Mouse (Mus musculus): ENCODE measurements around the gene Bcl2l14. TPM values are rescaled to one million over a fixed set of nuclear protein-coding genes. Genes with fewer than 3 reads are reported as not detected.

Gene Bcl2l14
- total RNA-seq, 2 experiments from 2014 or later = not detected

DNA sequence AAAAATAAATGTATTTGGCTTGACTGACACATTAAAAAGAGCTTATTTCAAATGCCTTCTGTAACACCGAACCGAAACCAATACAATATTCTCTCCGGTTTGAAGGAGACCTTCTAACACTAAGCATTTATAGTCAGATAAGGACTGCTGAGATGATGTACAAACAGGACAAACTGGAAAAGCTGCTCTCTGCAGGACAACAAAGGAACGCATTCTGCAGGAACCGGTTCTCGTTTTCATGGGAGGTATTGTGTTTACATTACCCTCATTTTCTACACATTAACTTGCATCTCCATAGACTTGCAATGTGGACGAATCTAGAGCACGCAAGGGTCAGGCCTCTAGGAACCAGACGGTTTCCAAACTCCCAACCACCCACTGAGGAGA is 7.6 kb downstream of the Bcl2l14 start:
- DNase-seq = no peak

DNA sequence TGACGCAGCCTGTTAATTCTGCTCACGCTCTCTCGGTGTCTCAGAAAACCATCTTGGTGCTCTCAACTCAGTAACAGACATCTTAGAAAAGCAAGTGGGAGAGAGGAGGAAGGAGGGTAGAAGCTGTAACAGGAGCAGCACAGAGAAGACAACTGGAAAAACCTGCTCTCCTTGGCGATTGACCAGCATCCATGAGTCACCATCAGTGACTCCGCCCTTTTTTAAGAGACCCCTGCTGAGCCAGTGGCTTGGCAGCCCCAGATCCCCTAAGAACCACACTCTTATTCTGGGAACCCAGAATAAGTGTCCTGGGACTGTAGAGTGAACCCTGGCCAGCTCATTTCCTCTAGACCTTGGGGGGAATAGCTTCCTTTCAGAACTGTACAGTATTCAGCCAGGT is 11.1 kb downstream of the Bcl2l14 start:
- no peak for DNase-seq

DNA sequence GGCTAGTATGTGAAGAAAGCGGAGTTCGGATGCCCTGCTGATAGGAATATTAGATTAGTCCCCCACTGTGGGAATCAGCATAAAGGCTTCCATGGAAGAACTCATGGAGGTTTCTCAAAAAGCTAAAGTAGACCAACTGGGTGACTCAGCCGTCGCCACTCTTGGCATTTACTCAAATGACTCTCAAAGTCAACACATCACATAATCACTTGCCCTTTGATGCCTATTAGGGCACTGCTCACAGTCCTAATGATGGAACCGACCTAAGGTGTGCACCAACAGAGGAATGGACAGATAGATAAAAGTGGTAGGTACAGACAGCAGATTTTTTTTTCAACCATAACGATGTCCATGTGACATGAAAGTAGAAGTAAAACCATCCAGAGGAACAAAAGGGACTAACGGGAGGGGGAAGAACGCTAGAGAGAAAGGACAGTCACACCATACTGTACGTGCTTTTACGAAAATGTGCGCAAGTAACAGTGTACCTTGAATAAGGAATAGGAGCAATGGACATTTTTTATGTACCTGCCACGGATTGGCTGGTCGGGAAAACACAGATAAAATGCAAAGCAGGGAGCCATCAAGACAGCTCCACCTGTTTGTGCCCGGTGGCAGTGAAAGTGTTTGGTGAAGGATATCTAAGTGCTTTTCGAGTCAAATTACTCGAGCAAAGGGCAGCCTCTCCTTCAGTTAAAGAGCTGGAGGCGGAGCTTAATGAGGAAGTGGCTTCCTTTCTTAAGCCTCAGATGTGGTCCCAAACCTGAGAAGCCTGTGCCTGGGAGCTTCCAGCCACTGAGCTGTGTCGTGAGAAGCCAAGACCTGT is 17.8 kb downstream of the Bcl2l14 start:
- no peak for DNase-seq

DNA sequence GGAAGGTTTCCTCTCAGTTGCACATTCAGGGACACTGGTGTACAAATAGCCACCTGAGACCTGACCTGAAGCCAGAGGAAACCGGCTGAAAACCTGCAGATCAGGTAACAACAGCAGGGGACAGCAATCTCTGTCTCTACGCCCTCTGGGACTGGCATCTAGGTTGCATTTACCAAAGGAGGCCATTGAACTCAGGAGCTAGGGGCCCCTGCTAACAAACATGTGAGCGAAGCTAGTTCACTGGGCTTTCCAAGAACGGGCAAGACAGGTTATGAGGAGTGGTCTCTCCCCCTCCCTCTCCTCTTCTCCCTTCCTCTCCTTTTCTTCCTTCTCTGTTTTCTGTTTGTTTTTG is 18.4 kb downstream of the Bcl2l14 start:
- no peak for DNase-seq

DNA sequence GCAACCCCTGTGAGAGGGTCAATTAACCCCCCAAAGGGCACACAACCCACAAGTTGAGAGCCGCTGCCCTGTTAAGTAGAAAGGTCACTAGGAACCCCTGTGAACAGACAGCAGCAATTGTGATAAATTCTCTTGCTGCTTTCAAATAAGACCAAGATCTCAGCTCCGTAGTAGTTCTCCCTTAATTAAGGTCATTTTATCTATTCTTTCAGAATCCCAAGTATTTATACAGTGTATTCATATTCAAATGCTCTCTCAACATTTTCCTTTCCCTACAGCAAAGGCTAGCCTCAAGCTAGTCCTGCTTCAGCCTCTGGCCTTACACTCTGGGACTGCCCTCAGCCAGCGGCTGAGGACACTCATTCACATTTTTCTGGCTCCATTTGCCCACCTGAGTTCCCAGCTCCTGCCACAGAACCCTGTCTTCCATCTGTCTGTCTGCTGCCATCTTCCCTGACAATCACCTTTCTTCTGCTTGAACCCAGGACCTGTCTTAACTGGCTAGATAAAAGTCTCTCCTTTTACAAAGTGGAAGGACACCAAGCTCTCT is 20.5 kb downstream of the Bcl2l14 start:
- DNase-seq = no peak

DNA sequence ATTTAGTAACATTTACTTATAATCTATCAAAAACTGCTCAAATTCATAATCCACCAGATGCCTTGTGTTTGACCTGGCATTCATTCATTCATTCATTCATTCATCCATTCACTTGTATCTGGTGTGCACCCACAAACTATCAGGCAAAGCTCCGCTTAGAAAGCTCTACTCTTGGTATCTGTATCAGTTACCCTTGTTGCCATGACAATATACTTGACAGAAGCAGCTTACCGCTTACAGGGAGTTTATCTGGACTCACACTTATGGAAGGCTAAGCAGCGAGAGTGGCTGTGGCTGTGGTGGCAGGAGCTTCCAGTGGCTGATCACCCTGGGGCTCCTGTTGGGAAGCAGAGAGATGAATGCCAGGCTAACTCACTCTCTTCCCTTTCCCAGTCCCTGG is 21.8 kb downstream of the Bcl2l14 start:
- no peak for DNase-seq

DNA sequence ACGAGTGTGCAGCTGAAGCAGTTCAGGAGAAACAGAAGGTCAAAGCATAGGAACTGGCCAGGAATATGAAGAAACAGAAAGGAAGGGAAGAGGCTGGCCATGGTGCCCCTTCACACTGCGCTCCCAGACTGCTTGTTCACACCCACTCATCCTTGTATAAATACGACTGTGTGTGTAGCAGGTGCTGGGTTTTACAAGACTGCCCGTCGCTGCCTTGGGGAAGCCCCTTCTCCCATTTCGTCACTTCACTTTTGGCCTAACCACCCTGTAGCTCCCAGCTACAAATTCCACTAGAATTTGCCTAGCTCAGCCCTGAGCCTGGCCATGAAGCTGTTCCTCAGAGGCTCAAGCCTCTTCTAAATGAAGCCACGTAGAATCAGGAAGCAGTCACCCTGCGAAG is 24.3 kb downstream of the Bcl2l14 start:
- DNase-seq = no peak

DNA sequence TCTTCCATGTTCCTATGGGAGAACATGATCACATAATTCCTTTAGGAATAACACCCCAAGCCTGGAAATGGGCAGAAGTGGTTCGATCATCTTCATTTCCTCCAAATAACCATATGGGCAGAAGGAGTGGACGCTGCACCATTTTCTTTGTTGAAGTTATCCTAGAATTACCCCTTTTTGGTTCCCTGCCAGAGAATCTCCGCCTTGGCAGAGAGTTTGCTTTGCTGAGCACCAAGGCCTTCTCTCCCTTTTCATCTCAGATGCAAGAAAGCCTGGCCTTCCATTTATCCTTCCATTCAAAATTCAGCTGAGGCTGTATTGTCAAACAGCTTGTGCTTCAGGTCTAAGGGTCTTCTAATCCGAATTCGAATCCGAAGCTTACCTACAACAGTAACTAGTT is 25.8 kb downstream of the Bcl2l14 start:
- no peak for DNase-seq

DNA sequence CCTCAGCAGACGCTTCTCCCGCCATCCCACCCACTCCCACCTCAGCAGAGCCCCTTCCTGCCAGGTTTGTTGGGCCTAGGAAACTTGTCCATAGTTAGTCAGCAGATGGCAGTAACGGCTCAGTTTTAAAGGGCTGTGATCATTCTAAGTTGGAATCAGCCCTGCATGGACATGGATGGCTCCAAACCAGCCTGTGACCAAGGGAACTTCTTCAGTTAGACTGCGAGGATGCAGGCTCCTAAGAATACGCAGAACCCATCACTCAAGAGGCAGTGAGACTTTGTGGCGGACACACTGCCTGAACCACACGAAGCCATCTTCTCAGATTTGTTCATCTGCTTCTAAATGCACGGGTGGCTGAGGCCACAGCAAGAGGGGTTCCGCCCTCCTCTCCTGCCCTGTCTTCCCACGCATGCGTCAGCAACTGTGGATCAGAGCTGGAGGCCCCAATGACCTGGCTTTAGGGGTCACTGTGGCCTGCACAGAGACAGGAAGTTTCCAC is 29.1 kb downstream of the Bcl2l14 start:
- peak; percentile 78 for DNase-seq

DNA sequence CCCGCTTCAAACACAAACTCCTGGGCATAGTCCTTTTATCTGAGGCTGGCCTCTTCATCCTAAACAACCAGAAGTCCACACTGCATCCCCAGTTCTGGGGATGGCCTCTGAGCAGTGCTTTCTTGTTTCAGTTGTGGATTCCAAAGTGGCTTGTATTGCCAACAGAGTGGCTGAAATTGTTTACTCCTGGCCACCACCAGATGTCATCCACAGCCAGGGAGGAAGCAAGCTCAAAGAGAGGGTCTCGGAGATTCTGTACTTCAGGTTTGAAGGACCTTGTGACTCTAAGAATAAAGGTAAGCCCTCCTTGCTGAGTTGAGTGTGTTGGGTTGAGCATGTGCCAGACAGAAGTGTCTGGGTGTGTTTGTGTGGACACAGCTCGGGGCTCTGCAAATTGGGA is 31.0 kb downstream of the Bcl2l14 start:
- no peak for DNase-seq

DNA sequence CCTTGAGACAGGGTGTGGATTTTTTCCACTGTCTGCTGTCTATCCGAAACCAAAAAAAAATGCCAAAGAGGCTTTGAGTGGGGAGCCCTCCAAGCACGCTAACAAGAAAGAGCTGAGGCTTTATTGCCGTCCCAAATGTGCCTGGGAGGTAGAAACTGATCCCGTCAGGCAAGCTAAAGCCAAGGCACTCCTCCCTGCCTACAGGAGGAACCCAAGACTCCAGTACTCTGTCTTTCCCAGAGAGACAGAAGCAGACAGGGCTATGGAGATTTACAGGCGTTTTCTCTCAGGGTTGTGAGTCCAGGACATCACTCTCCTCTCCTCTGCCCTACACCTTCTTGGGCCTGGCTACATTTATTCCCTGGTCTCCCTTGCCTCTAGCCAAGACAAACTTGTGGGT is 32.3 kb downstream of the Bcl2l14 start:
- DNase-seq = no peak

DNA sequence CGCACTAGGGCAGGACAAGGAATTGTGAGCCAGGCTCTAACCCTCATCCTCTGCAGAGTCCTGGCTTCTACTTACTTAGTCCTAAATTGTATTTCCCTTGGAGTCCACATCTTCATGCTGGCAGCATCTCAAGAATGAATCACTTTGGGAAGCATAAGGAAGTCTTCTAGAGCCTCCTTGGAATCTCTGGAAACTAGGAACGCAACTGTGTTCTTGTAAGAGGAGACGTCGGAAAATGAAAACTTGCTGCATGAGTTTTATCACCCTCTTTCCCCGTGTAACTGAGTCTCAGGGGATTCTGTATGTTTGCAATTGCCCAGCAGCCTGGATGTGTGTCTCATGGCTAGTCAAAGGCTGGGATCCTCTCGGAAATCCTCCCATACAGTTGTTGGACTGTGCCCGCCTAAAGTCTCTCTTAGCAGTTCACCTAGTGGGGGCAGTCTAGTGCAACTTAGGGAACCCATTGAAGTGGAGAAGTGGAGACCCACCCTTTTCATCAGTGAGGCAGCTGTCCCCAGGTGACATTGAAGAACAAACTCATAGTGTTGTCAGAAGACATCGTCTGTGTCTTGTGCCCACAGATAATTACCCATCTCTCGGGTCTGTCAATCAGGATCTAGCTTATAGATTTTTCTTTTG is 34.2 kb downstream of the Bcl2l14 start:
- peak; percentile 26 for DNase-seq

DNA sequence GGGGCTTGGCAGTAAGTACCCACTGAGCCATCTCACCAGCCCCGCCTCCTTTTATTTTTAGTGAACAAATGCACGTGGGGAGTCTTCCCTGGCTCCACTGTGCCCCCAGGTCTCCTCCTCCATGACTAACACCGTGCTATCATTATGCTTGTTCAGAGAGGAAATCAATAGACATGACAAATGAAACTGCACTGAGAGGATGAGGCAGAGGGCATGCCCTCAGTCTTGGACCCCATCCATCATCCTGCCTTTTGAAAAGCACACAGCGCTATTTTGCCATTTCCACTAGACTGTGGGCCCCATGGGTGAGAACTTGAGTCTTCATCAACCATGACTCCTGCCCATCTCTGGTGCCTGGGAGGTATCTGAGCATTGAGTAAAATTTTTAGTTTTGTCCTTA is 35.5 kb downstream of the Bcl2l14 start:
- no peak for DNase-seq

DNA sequence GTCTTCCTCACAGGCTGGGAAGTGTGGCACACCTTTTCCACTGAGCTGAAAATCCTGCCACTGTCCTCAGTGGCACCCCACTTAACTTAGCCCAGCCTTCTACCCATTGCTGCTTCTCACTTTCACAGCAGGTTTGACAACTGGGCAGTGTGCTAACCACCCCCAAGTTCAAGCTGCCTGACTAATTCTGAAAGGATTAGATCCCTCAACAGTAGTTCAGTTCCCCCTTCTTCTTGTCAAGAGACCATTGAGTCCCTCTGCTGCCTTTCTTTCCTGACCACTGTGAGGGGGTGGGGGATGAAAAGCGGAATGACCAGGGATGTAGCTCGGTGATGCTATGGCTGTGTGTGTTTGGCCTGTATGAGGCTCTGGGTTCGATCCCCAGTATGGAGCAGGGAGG is 37.2 kb downstream of the Bcl2l14 start:
- DNase-seq = no peak

DNA sequence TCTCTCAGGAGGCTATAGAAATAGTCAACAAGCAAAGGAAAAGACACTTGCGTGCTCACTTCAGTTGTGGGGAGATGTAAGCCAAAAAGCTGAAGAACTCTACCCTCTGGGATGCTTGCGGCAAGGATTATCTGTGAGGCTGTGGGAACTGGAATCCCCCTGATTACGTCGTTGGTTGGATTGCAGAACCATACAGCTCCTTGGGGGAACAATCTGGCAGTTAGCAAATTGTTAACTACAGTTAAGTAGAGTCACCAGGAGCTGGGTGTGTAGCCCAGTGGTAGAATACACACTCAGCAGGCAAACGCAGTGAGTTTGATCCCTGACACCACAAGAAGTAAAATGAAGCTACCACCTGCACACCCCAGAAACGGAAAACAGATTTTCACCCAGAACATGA is 37.9 kb downstream of the Bcl2l14 start:
- DNase-seq = peak; percentile 25

DNA sequence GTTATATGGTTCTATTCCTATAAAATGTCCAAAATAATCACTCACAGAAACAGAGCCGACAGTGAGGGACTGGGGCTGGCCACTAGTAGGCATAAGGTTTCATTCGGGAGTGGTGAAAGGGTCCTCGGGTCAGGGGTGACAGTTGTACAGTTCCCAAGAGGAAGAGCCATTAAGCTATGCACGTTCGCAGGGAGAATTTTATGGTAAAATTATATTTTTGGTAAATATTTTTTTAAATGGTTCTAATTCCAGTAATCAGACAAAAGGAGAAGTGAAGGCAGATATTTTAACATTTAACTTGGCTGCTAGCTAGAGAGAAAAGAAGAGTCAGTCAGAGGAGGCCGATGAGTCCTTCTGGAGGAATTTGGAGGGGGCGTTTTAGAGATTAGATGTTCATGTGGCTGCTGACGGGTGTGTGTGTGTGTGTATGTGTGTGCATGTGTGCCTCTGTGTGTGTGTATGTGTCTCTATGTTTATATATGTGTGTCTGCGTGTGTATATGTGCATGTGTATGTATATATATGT is 38.8 kb downstream of the Bcl2l14 start:
- DNase-seq = no peak

DNA sequence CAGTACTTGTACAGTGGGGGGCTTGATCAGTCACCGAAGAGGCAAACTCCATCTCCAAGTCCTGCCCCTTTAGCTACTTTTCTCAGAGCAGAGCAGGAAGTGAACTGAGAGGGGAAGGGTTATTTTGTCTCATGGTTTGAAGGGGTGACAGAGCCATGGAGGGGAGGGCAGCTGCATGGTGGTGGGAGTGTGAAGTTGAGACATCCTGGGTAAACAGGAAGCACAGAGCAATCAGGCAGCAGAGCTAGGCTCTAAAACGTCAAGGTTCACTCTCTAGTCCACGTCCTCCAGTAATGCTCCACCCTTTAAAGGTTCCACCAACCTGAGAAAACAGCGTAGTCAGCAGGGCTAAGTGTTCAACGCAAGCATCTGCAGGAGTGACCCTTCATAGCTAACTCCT is 40.8 kb downstream of the Bcl2l14 start:
- no peak for DNase-seq

DNA sequence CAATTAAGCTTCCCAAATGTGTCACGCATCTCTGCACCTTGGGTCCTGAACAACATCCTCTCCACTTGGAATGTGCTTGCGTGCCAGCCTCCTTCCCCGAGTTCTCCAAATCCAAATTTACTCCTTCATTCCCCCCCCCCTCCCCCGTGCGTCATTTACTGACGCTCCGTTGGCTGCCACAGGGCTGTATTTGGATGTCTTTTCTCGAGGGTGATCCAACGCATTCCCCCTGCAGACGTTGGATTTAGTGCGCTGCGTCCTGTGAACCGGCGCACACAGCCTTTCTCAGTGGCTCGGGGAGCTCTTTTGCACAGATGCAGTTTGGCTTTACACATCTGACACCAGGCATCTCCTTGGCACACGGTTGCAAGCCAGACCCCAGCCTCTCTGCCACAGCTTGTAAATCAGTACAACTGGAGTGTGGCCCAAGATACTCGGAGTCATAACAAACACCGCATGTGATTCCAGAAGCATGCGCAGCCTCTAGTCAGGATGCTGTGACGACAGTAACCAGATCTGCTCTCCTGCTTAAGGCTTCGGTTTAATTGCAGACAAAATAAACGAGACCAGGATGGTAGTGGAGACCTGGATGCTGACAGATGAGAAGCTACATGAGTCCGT is 43.4 kb downstream of the Bcl2l14 start:
- peak; percentile 49 for DNase-seq

DNA sequence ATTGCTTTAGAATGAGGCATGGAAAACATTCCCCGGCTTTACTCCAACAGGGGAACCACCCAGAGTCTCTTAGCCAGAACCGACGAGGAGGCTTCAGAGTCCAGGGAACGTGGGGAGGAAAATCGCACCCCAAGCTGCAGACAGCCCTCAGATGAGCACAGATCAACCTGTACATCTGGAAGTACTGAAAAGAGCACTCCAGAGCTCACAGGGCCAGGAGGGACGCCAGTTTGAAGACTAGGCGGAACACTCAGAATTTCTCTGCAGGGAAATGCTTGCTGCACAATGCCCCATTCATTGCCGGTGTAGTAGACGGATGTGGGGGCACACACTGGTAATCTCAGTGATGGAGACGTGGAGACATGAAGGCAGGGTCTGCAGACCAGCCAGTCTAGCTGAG is 43.9 kb downstream of the Bcl2l14 start:
- peak; percentile 22 for DNase-seq

DNA sequence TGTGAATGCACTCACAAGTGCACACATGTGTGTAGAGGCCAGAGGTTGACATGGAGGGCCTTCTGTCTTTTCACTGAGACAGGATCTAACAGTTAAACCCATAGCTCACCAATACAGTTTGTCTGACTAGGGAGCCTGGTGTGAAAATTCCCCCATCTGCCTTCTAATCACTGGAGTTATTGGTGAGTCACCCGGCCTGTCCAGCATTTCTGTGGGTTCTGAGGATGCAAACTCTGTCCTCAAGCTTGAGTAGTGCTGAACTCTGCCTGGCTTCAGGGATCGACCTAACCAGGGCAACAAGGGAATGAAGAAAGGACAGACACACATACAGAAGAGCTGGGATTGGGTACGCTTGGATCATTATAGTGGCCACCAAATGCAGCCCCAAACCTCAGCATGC is 45.6 kb downstream of the Bcl2l14 start:
- no peak for DNase-seq

DNA sequence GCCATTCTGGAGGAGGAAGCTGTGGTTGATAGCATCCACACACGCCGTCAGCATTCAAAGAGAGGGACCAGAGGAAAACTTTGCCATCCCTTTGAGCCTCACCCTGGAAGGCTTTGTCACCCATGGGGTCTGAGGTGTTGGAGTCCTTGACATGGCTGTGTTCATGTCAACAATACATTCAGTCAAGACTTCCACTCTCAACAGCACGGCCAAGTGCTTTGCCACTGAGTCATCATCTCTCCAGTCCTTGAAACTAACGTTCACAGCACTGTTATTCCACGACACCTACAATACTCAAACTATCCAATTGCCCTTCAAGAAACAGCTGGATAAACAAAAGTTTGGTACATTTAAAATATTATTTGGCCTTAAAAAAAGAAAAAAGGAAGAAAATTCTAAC is 46.1 kb downstream of the Bcl2l14 start:
- DNase-seq = no peak

DNA sequence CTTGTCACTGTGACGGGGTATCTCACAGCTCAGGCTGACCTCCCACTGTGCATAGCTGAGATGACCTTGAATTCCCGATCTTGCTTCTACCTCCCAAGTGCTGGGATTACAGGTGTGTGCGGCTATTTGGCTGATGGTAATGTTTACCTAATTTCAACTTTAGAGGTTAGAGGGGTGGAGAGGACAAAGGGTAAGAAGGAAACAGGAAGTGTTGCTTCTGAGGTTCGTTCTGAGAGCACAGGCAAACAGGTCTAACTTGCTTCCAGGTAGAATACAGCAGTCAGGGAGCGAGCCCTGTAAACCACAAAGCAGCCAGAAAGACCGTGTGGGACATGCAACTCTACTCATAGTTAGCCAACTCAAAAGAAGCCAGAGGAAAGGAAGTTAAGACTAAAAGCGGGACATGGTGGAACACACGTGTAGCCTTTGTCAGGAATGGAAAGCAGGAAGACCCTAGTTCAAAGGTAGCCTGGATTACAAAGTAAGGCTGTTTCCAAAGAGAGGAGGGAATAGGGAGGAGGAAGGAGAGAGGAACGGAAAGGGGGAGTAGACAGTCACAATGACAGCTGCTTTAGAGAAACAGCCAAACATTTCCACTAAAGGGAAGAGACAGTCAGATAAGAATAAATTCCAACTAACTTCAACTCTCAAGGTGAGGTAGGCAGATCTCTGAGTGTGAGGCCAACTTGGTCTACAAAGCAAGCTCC is 47.2 kb downstream of the Bcl2l14 start:
- no peak for DNase-seq

DNA sequence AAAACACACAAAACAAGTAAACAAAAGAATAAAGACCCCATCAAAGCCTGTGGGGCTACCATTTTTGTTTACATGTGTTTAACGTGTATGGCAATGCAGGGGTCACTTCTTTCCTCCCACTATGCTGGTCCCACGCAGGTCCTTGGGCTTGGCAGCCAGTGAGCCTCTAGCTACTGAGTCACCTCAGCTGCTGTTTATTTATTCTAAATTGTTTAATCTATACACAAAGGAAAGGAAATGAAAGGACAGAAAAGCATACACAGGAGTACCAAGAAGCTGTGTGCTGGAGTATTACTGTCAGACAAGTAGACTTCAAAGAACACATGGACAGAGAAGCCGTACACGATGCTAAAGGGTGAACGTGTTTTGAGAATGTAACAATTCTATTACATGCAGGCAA is 47.8 kb downstream of the Bcl2l14 start:
- DNase-seq = no peak
